ENCODE assay signal across 8 mouse cellular contexts in genomic region chr13:21200043-21200999, GRCm38 (mm10). TPM values are rescaled to one million over a fixed set of nuclear protein-coding genes. Genes with fewer than 3 reads are reported as not detected.
DNase-seq lines count a peak whose midpoint lies in the region; ATAC-seq and TF ChIP-seq lines count a peak whose summit lies in the region.

No protein-coding gene starts in this region.

- TF ChIP-seq CTCF in bone marrow, adult 2 months (IDR thresholded peaks at IDR 0.05; ENCODE audit: control insufficient read depth, insufficient read depth, low read length): peak; percentile 90

- H3K36me3 ChIP-seq in embryonic facial prominence, embryonic 15.5 days: no peaks in the 10 kb centered on the region
- no peaks in the 10 kb centered on the region for H3K36me3 ChIP-seq in heart, embryonic 10.5 days
- H3K36me3 ChIP-seq in kidney, embryonic 15.5 days: peaks cover 6% of the 10 kb centered on the region

- no peaks in the 10 kb centered on the region for H3K9me3 ChIP-seq in embryonic facial prominence, embryonic 15.5 days (replicated peaks)
- H3K9me3 ChIP-seq in heart, embryonic 10.5 days: no peaks in the 10 kb centered on the region
- no peaks in the 10 kb centered on the region for H3K9me3 ChIP-seq in kidney, embryonic 15.5 days (replicated peaks)

- no peaks in the 10 kb centered on the region for H3K27me3 ChIP-seq in embryonic facial prominence, embryonic 15.5 days
- no peaks in the 10 kb centered on the region for H3K27me3 ChIP-seq in heart, embryonic 10.5 days (ENCODE audit: insufficient read depth, poor library complexity, severe bottlenecking)
- no peaks in the 10 kb centered on the region for H3K27me3 ChIP-seq in kidney, embryonic 15.5 days

- TF ChIP-seq POLR2A in bone marrow, adult 2 months (IDR thresholded peaks at IDR 0.05; ENCODE audit: borderline replicate concordance, control insufficient read depth, low read depth, low read length): 0 out of 2 replicates have a peak, but pooled peaks have one; percentile 9

- WGBS in bone marrow, adult 2 months: 4% methylated on average over 48 of the region's 48 CpGs
- 3% methylated on average over 48 of the region's 48 CpGs for WGBS in embryonic facial prominence, embryonic 15.5 days
- WGBS in heart, embryonic 10.5 days: 5% methylated on average over 48 of the region's 48 CpGs
- 5% methylated on average over 48 of the region's 48 CpGs for WGBS in kidney, embryonic 15.5 days

- peak overlapping the region; percentile 31 for H3K27ac ChIP-seq in bone marrow, adult 2 months (ENCODE audit: control insufficient read depth, insufficient read depth, low read depth, low read length, poor library complexity)
- peak overlapping the region; percentile 85 for H3K27ac ChIP-seq in embryonic facial prominence, embryonic 15.5 days (replicated peaks)
- peak overlapping the region; percentile 87 for H3K27ac ChIP-seq in heart, embryonic 10.5 days
- peak overlapping the region; percentile 90 for H3K27ac ChIP-seq in kidney, embryonic 15.5 days

- DNase-seq in 416B (ENCODE audit: low read depth) (peak; percentile 94), liver (peak; percentile 93)
- peak; percentile 93 for DNase-seq in heart, embryonic 10.5 days (ENCODE audit: low spot score)
- peak; percentile 90 to 96 for DNase-seq in spleen, postnatal 4 days (ENCODE audit: low spot score in 2 of 2)

- no peaks in the 10 kb centered on the region for H3K4me1 ChIP-seq in bone marrow, adult 2 months (ENCODE audit: control insufficient read depth, insufficient read depth, low read length)
- peaks cover 6% of the 10 kb centered on the region; the same call in 1 of the 2 replicates for H3K4me1 ChIP-seq in embryonic facial prominence, embryonic 15.5 days
- no peaks in the 10 kb centered on the region for H3K4me1 ChIP-seq in heart, embryonic 10.5 days
- H3K4me1 ChIP-seq in kidney, embryonic 15.5 days: peaks cover 5% of the 10 kb centered on the region; the same call in 1 of the 2 replicates

- ATAC-seq in embryonic facial prominence, embryonic 15.5 days (ENCODE audit: insufficient number of reproducible peaks, low FRiP score, low TSS enrichment, low read depth): peak; percentile 95
- peak; percentile 92 for ATAC-seq in kidney, embryonic 15.5 days (replicated peaks; ENCODE audit: low FRiP score)
- ATAC-seq in monocyte, adult 5-6 weeks (replicated peaks; ENCODE audit: insufficient number of reproducible peaks, low FRiP score, low TSS enrichment, poor library complexity, severe bottlenecking): peak; percentile 95

- H3K9ac ChIP-seq in embryonic facial prominence, embryonic 15.5 days: peak overlapping the region; percentile 51
- peak overlapping the region; percentile 66 for H3K9ac ChIP-seq in kidney, embryonic 15.5 days

- H3K4me2 ChIP-seq in embryonic facial prominence, embryonic 15.5 days (replicated peaks): peak overlapping the region; percentile 45
- peak overlapping the region; percentile 62 for H3K4me2 ChIP-seq in kidney, embryonic 15.5 days

- peak overlapping the region; percentile 80 for H3K4me3 ChIP-seq in bone marrow, adult 2 months (replicated peaks; ENCODE audit: control insufficient read depth, low read depth, low read length)
- peak overlapping the region; percentile 81 for H3K4me3 ChIP-seq in embryonic facial prominence, embryonic 15.5 days (replicated peaks)
- peak overlapping the region; percentile 72 for H3K4me3 ChIP-seq in heart, embryonic 10.5 days
- peak overlapping the region; percentile 84 for H3K4me3 ChIP-seq in kidney, embryonic 15.5 days (replicated peaks)

RNA-seq across cellular contexts. Expression of gene Trim27, which starts 21.1 kb away (rescaled TPM):
- polyA plus RNA-seq in bone marrow, adult 2 months (2011; ENCODE audit: insufficient read depth, insufficient read length, low replicate concordance, missing spikeins): 41.4 and 45.6 TPM in 2 replicates
- 122 and 125 TPM in 2 replicates for polyA plus RNA-seq in embryonic facial prominence, embryonic 15.5 days (2015; fragmentation: Nextera tagmentation; extraction: Ambion mirVana)
- 108 and 152 TPM in 2 replicates for polyA plus RNA-seq in heart, embryonic 10.5 days (2016; fragmentation: Nextera tagmentation; extraction: Ambion mirVana)
- polyA plus RNA-seq in kidney, embryonic 15.5 days (2015; fragmentation: Nextera tagmentation; extraction: Ambion mirVana): 136 and 139 TPM in 2 replicates
- 81.0 to 103 TPM (median 88.2 TPM) in 3 replicates for total RNA-seq in monocyte, adult 5-6 weeks (2017)

RNA-seq across cellular contexts. Expression of gene Olfr1368, which starts 54.7 kb away (rescaled TPM):
- not detected in 2 replicates for polyA plus RNA-seq in bone marrow, adult 2 months (2011; ENCODE audit: insufficient read depth, insufficient read length, low replicate concordance, missing spikeins)
- not detected in 2 replicates for polyA plus RNA-seq in embryonic facial prominence, embryonic 15.5 days (2015; fragmentation: Nextera tagmentation; extraction: Ambion mirVana)
- polyA plus RNA-seq in heart, embryonic 10.5 days (2016; fragmentation: Nextera tagmentation; extraction: Ambion mirVana): not detected in 2 replicates
- not detected in 2 replicates for polyA plus RNA-seq in kidney, embryonic 15.5 days (2015; fragmentation: Nextera tagmentation; extraction: Ambion mirVana)
- not detected in 3 replicates for total RNA-seq in monocyte, adult 5-6 weeks (2017)

Comparison
In these comparisons a context has a peak if more than half of its experiments do, and no peak if none do; other contexts are left out.
1. Peak in every context shown above with its lines: DNase-seq, ATAC-seq, H3K4me3 ChIP-seq and H3K27ac ChIP-seq.
2. H3K27ac ChIP-seq: peak in every context shown above with its lines; median percentile 90 in kidney, embryonic 15.5 days; 87 in heart, embryonic 10.5 days; 85 in embryonic facial prominence, embryonic 15.5 days; 31 in bone marrow, adult 2 months.